Mouse (Mus musculus): ENCODE data around the gene Gm49325.

GRCm38 (mm10) chr10:77557641-77558040, 48.4 kb upstream of the Gm49325 start:
- TF ChIP-seq POLR2A (IDR thresholded peaks at IDR 0.05; ENCODE audit: insufficient read length, low read depth) (no peak), MAX (IDR thresholded peaks at IDR 0.05; ENCODE audit: low read depth) (no peak), USF1 (IDR thresholded peaks at IDR 0.05; ENCODE audit: low read depth) (no peak), POLR2AphosphoS2 (IDR thresholded peaks at IDR 0.05; ENCODE audit: insufficient read length, low read depth) (no peak), E2F4 (IDR thresholded peaks at IDR 0.05; ENCODE audit: insufficient read depth) (no peak), REST (IDR thresholded peaks at IDR 0.05; ENCODE audit: insufficient read depth, insufficient read length) (no peak), TCF12 (IDR thresholded peaks at IDR 0.05; ENCODE audit: insufficient read depth, poor library complexity, severe bottlenecking) (no peak), SRF (IDR thresholded peaks at IDR 0.05; ENCODE audit: control insufficient read depth, insufficient read length, low read depth) (no peak), MYOG (IDR thresholded peaks at IDR 0.05; ENCODE audit: control insufficient read depth in 1 of 3, insufficient read depth in 1 of 3, insufficient read length in 2 of 3, low read depth in 2 of 3) (no peak)
